Mouse (Mus musculus): Measurements from ENCODE around the gene Gm49601.

- TF ChIP-seq POLR2A (IDR thresholded peaks at IDR 0.05; ENCODE audit: extremely low read depth, insufficient read depth, low read length) (no peak), CTCF (IDR thresholded peaks at IDR 0.05; ENCODE audit: low read depth, low read length) (no peak)
Measured at GRCm38 (mm10) chr16:18604267-18604701, 21.9 kb downstream of the Gm49601 start.

Data from liver, adult 2 months (tissue).